In the genomic region with DNA sequence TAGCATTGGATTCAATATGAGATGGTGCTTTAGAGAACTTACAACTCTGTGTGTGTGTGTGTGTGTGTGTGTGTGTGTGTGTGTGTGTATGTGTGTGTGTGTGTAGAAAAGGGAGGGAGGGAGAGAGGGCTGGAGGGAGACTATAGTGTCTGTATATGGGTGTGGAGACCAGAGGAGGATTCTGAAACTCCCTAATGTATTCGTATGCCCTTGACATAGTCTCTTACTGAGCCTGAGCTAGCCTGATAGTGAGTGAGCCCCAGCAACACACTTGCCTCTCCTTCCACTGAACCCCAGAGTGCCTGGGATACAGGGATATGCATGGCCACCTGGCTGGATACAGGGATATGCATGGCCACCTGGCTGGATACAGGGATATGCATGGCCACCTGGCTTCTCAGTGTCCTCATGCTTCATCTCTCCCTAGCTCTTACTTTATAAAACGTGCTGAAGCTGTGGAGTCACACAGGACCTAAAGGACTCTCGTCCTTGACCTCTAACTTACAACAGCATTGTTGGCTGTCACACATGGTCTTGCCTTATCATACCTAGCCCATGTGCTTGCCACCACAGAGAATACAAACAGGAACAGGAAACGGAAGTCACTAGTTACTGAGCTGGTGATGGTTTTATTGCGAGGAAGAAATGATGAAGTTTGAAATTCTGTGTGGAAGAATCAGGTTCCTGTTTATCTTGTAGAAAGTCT, we compare ENCODE assay signal across 8 mouse cellular contexts.
DNase-seq lines count a peak whose midpoint lies in the region; ATAC-seq and TF ChIP-seq lines count a peak whose summit lies in the region.
"Had no signal": no experiment of that assay in that cellular context is flagged by ENCODE, and none has a peak within 500 bp of the region (broad histone marks: within the 10 kb centered on the region; RNA-seq: fewer than 3 reads in every experiment).

No protein-coding gene starts in this region.

- POLR2A ChIA-PET in Patski (lab: Charles Lee): no interaction called here

- in situ Hi-C loops in Patski (cut with MboI; ENCODE audit: low pct_unique_long_range_greater_than_20kb): no loop called here

- TF ChIP-seq CTCF in layer of hippocampus, adult 2 months (conservative IDR thresholded peaks at IDR 0.05): no peak
- TF ChIP-seq CTCF in Patski (IDR thresholded peaks at IDR 0.05): no peak

- no peaks in the 10 kb centered on the region for H3K27me3 ChIP-seq in Patski
- no peaks in the 10 kb centered on the region for H3K27me3 ChIP-seq in forebrain, embryonic 16.5 days (replicated peaks; ENCODE audit: control insufficient read depth, insufficient read depth, low read length)
- H3K27me3 ChIP-seq: heart, embryonic 13.5 days had no signal

- peak; percentile 15 for ATAC-seq in Patski
- peak; percentile 27; the same call in 1 of the 2 replicates for ATAC-seq in forebrain, embryonic 16.5 days

- H3K36me3 ChIP-seq in forebrain, embryonic 16.5 days (ENCODE audit: control insufficient read depth, insufficient read depth): no peaks in the 10 kb centered on the region
- H3K36me3 ChIP-seq: heart, embryonic 13.5 days had no signal

- WGBS in forebrain, embryonic 16.5 days: 90% methylated on average over 5 of the region's 5 CpGs

- H3K9me3 ChIP-seq in forebrain, embryonic 16.5 days (ENCODE audit: control insufficient read depth, low read length): no peaks in the 10 kb centered on the region
- H3K9me3 ChIP-seq: heart, embryonic 13.5 days had no signal

- H3K27ac ChIP-seq in layer of hippocampus, adult 2 months: peak overlapping the region; percentile 95
- no peak overlapping the region for H3K27ac ChIP-seq in forebrain, embryonic 16.5 days (ENCODE audit: low read length)

- CTCF ChIA-PET in Patski (lab: Charles Lee): interaction anchor here (1.4 to 2.4 kb wide), 2 partner anchors 9 to 10 kb away, joined by 4 to 8 read pairs; no protein-coding TSS in a partner anchor

- H3K4me1 ChIP-seq in forebrain, embryonic 16.5 days (replicated peaks; ENCODE audit: control insufficient read depth, insufficient read depth, low read length): peaks cover 25% of the 10 kb centered on the region

- no peak for DNase-seq in layer of hippocampus, adult 2 months (ENCODE audit: low spot score in 2 of 2)
- DNase-seq in layer of hippocampus, adult 9-11 months: no peak
- DNase-seq in Patski (ENCODE audit: low read depth, low spot score): no peak
- DNase-seq in naive thymus-derived CD4-positive, alpha-beta T cell, adult 2 months (ENCODE audit: low read depth): peak; percentile 77
- DNase-seq in gastrocnemius, postnatal 10 days: no peak
- DNase-seq in urinary bladder, postnatal 4 days (ENCODE audit: low spot score in 2 of 2): no peak

- no peak overlapping the region for H3K4me3 ChIP-seq in layer of hippocampus, adult 2 months
- no peak overlapping the region for H3K4me3 ChIP-seq in forebrain, embryonic 16.5 days (replicated peaks; ENCODE audit: low read length)
- H3K4me3 ChIP-seq: heart, embryonic 13.5 days had no signal

- no peak overlapping the region for H3K9ac ChIP-seq in forebrain, embryonic 16.5 days (replicated peaks; ENCODE audit: low read depth, low read length)
- H3K9ac ChIP-seq: heart, embryonic 13.5 days had no signal

- no peak overlapping the region for H3K4me2 ChIP-seq in forebrain, embryonic 16.5 days (ENCODE audit: low read length)
